Mouse (Mus musculus): Measurements from ENCODE around the gene Lsm4.

GRCm38 (mm10) chr8:70654121-70654520 lies 18.9 kb upstream of the Lsm4 start:
- TF ChIP-seq MAX (IDR thresholded peaks at IDR 0.05) (no peak), CTCF (IDR thresholded peaks at IDR 0.05; ENCODE audit: control insufficient read depth, insufficient read depth, insufficient read length) (no peak)
